Mouse (Mus musculus) stomach, embryonic 14.5 days (tissue): ENCODE results near the gene Map1lc3b. TPM values are rescaled to one million over a fixed set of nuclear protein-coding genes. Genes with fewer than 3 reads are reported as not detected.
A peak's percentile ranks its signal among the peaks of the same experiment; 100 is the strongest.
"Not testable (repeated sequence)": the region's sequence is repeated elsewhere in the genome, so short reads cannot be mapped to it uniquely, and the experiment has no call there.

Experiments used
- ATAC-seq: fragments of 200-750 bp; cut with Nextera tagmentation; 2 replicates; pipeline ENCODE4 v1.8.0; 2017; ENCODE audit warnings: low read depth, moderate TSS enrichment; ENCODE audit not compliant: insufficient number of reproducible peaks, insufficient read depth, low FRiP score
- H3K27ac ChIP-seq: fragments of 300-500 bp; sonication (generic); 2 replicates; pipeline ENCODE4 v1.5.1; 2014; ENCODE audit warnings: mild to moderate bottlenecking, low read length, moderate library complexity, mixed read lengths
- H3K27me3 ChIP-seq: fragments of 300-500 bp; sonication (generic); 2 replicates; pipeline ENCODE4 v1.6.1; 2014; ENCODE audit warnings: low read length, control low read depth, mixed read lengths; ENCODE audit not compliant: control insufficient read depth, insufficient read depth
- H3K36me3 ChIP-seq: fragments of 300-500 bp; sonication (generic); 2 replicates; pipeline ENCODE4 v1.6.1; 2014; ENCODE audit warnings: mild to moderate bottlenecking, control low read depth, low read length, moderate library complexity, mixed read lengths; ENCODE audit not compliant: control insufficient read depth, insufficient read depth
- H3K4me1 ChIP-seq: fragments of 300-500 bp; sonication (generic); 2 replicates; pipeline ENCODE4 v1.6.1; 2014; ENCODE audit warnings: low read length, control low read depth, mixed read lengths; ENCODE audit not compliant: control insufficient read depth, insufficient read depth
- H3K4me2 ChIP-seq: fragments of 300-500 bp; sonication (generic); replicated peaks from 2 replicates; pipeline ENCODE4 v1.6.1; 2014; ENCODE audit warnings: low read depth, low read length, control low read depth
- H3K4me3 ChIP-seq: fragments of 300-500 bp; sonication (generic); 2 replicates; pipeline ENCODE4 v1.5.1; 2014; ENCODE audit warnings: low read depth, low read length, control low read depth
- H3K9ac ChIP-seq: fragments of 300-500 bp; sonication (generic); replicated peaks from 2 replicates; pipeline ENCODE4 v1.6.1; 2014; ENCODE audit warnings: low read depth, mild to moderate bottlenecking, control low read depth, low read length, moderate library complexity, mixed read lengths
- H3K9me3 ChIP-seq: fragments of 300-500 bp; sonication (generic); 2 replicates; pipeline ENCODE4 v1.6.1; 2016; ENCODE audit warnings: low read depth, low read length, control low read depth; ENCODE audit not compliant: control insufficient read depth
- WGBS: fragments of 180-500 bp; shearing (Covaris S2); extraction: QIAGEN DNeasy Blood & Tissue Kit; methylation state at CpG from one replicate; pipeline ENCODE4 v1.1.7; 2014; 5-methylcytosine and 5-hydroxymethylcytosine counted together
- polyA plus RNA-seq: library from polyadenylated mRNA; unstranded; fragments of >200 nt; fragmentation: Nextera tagmentation; extraction: Ambion mirVana; gene quantifications from 2 replicates; pipeline ENCODE4 v1.2.1, GENCODE M21; 2014

Gene Map1lc3b
- polyA plus RNA-seq, 1 experiment from 2014 or later: 249 TPM

DNA sequence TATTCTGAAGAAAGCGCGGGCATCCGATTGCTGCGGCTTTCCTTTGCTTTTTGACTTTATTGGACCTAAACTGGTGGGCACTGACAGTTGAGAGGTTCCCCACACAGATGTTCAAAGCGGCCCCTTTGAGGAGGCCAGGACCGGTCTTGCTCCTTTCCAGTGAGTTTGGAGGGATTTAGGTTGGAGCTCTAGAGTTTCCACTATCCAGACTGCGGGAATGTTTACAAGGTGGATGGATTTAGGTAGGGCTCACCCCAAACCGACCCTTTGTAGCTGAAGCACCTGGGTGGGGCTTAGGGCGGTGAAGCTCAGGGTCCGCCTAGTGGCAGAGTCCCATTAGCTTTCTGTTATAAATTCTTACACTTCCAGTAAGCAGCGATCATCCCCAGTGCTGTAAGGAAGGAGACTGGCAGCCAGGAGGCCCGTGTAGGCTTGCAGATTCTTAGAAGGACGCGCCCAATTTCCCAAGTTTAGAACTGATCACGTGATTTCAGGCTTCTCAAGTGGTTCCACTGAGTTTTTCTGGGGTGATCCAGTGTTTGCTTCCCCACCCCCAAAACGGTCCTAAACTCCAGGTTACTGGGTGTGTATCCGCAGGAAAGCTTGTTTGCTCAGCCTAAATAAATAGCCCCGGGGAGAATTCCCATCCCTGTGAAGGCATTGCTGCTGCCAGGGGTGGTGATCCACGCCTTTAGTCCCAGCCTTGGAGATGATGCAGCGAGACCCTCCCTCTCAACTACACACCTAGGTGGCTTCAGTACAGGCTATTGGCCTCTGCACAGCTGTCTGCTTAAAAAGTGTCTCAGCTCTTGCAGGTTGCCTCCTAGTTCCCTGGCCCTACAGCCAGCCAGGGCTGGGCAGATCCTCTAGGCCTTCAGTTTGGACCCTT, 1.3 kb downstream of the Map1lc3b start:
- H3K9me3 ChIP-seq: no peaks in the 10 kb centered on the region
- peaks cover 18% of the 10 kb centered on the region; the same call in 1 of the 2 replicates for H3K36me3 ChIP-seq
- 10% methylated on average over 20 of the region's 20 CpGs for WGBS
- H3K4me3 ChIP-seq: peak overlapping the region; percentile 87
- H3K27ac ChIP-seq: peak overlapping the region; percentile 69; the same call in 1 of the 2 replicates
- H3K27me3 ChIP-seq: no peaks in the 10 kb centered on the region
- H3K4me2 ChIP-seq: peak overlapping the region; percentile 84
- H3K9ac ChIP-seq: peak overlapping the region; percentile 78
- ATAC-seq: no peak
- H3K4me1 ChIP-seq: peaks cover 12% of the 10 kb centered on the region

GRCm38 (mm10) chr8:121593293-121593692, 3.1 kb downstream of the Map1lc3b start:
- H3K27me3 ChIP-seq: no peaks in the 10 kb centered on the region
- H3K4me1 ChIP-seq: peaks cover 12% of the 10 kb centered on the region
- H3K36me3 ChIP-seq: peaks cover 22% of the 10 kb centered on the region
- H3K4me2 ChIP-seq: no peak overlapping the region
- H3K27ac ChIP-seq: no peak overlapping the region
- no peak overlapping the region for H3K9ac ChIP-seq
- H3K9me3 ChIP-seq: no peaks in the 10 kb centered on the region
- no peak overlapping the region for H3K4me3 ChIP-seq
- no peak for ATAC-seq
- 87% methylated on average over 5 of the region's 5 CpGs for WGBS

- no peak overlapping the region for H3K27ac ChIP-seq
Observed at GRCm38 (mm10) chr8:121593983-121594382, 3.8 kb downstream of the Map1lc3b start.

GRCm38 (mm10) chr8:121597492-121597891, 7.3 kb downstream of the Map1lc3b start:
- H3K27ac ChIP-seq, H3K27me3 ChIP-seq, H3K4me1 ChIP-seq, H3K9ac ChIP-seq, H3K9me3 ChIP-seq, H3K4me3 ChIP-seq, ATAC-seq, H3K4me2 ChIP-seq: not testable (repeated sequence)
- peaks cover 53% of the 10 kb centered on the region for H3K36me3 ChIP-seq
- WGBS: 80% methylated on average over 2 of the region's 2 CpGs

More at GRCm38 (mm10) chr8:121593983-121594382, 3.8 kb downstream of the Map1lc3b start:
- Histone ChIP-seq H3K4me3 (no peak overlapping the region), H3K4me2 (no peak overlapping the region), H3K9me3 (no peaks in the 10 kb centered on the region), H3K9ac (no peak overlapping the region), H3K36me3 (peaks cover 22% of the 10 kb centered on the region), H3K27me3 (no peaks in the 10 kb centered on the region), H3K4me1 (peaks cover 12% of the 10 kb centered on the region)
- no peak for ATAC-seq
- 72% methylated on average over 9 of the region's 9 CpGs for WGBS

DNA sequence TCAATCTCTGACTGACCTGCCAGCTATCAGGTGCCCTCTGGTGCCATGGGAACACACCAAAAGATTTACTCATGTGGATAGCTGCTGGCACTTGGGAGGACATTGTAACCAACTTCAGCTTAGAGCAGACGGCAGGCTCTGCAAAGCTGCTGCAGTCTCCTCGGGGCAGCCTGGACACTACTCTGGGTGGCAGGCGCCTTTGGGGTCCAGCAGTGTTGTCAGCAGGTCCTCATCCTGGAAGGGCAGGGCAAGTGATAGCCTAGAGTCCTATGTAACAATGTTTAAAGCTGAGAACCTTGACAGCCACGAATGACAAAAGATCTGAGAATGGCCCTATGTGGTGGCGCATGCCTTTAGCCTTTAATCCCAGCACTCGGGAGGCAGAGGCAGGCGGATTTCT, 8.0 kb downstream of the Map1lc3b start:
- Histone ChIP-seq H3K4me2 (no peak overlapping the region), H3K36me3 (peaks cover 53% of the 10 kb centered on the region)
- ATAC-seq: no peak

GRCm38 (mm10) chr8:121598892-121599291, 8.7 kb downstream of the Map1lc3b start:
- 0 out of 2 replicates have a peak, but pooled peaks have one; percentile 62 for ATAC-seq
- H3K36me3 ChIP-seq: peaks cover 51% of the 10 kb centered on the region
- no peak overlapping the region for H3K9ac ChIP-seq
- H3K4me1 ChIP-seq: no peaks in the 10 kb centered on the region
- H3K27ac ChIP-seq: no peak overlapping the region
- no peaks in the 10 kb centered on the region for H3K27me3 ChIP-seq
- no peaks in the 10 kb centered on the region for H3K9me3 ChIP-seq
- no peak overlapping the region for H3K4me3 ChIP-seq
- no peak overlapping the region for H3K4me2 ChIP-seq
- 30% methylated on average over 7 of the region's 7 CpGs for WGBS

More for the DNA sequence above, 8.0 kb downstream of the Map1lc3b start:
- Histone ChIP-seq H3K4me3 (no peak overlapping the region), H3K27me3 (no peaks in the 10 kb centered on the region), H3K9ac (no peak overlapping the region), H3K27ac (no peak overlapping the region), H3K9me3 (no peaks in the 10 kb centered on the region), H3K4me1 (no peaks in the 10 kb centered on the region)
- 94% methylated on average over 7 of the region's 7 CpGs for WGBS

DNA sequence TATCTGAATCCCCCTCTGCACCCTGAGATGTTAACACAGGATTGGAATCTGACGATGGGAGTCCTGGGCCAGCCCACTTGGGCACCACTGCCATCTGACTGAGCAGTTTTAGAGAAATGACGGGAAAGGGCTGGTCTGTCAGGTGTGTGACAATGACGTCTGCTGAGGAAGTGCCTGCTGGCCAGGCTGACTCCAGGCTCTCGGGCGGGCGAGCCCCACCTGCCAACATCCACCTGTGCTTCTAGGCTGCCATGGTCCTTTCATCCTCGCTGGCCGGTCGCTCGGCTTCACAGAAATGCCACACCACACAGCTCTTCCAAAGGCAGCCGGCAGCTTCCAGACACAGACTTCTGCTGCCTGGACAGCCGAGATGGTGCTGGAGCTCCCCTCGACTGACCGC, 9.7 kb downstream of the Map1lc3b start:
- Histone ChIP-seq H3K9me3 (no peaks in the 10 kb centered on the region), H3K27ac (no peak overlapping the region), H3K4me2 (no peak overlapping the region), H3K36me3 (peaks cover 51% of the 10 kb centered on the region), H3K9ac (no peak overlapping the region), H3K27me3 (no peaks in the 10 kb centered on the region), H3K4me1 (no peaks in the 10 kb centered on the region), H3K4me3 (no peak overlapping the region)
- ATAC-seq: no peak
- WGBS: 86% methylated on average over 14 of the region's 14 CpGs

- H3K4me3 ChIP-seq: no peak overlapping the region
- H3K27ac ChIP-seq: no peak overlapping the region
- H3K27me3 ChIP-seq: no peaks in the 10 kb centered on the region
- no peak; the same call in 1 of the 2 replicates for ATAC-seq
- H3K9ac ChIP-seq: no peak overlapping the region
- no peak overlapping the region for H3K4me2 ChIP-seq
- peaks cover 65% of the 10 kb centered on the region for H3K36me3 ChIP-seq
- H3K9me3 ChIP-seq: no peaks in the 10 kb centered on the region
- H3K4me1 ChIP-seq: no peaks in the 10 kb centered on the region
- 90% methylated on average over 12 of the region's 12 CpGs for WGBS
Observed at GRCm38 (mm10) chr8:121602411-121602810, 12.2 kb downstream of the Map1lc3b start.
